Mouse (Mus musculus): ENCODE results near the gene Zrsr1. TPM values are rescaled to one million over a fixed set of nuclear protein-coding genes. Genes with fewer than 3 reads are reported as not detected.

Gene Zrsr1
- 4.8 TPM in 2 replicates for polyA plus RNA-seq (2014; fragmentation: Nextera tagmentation; extraction: Ambion mirVana)

DNA sequence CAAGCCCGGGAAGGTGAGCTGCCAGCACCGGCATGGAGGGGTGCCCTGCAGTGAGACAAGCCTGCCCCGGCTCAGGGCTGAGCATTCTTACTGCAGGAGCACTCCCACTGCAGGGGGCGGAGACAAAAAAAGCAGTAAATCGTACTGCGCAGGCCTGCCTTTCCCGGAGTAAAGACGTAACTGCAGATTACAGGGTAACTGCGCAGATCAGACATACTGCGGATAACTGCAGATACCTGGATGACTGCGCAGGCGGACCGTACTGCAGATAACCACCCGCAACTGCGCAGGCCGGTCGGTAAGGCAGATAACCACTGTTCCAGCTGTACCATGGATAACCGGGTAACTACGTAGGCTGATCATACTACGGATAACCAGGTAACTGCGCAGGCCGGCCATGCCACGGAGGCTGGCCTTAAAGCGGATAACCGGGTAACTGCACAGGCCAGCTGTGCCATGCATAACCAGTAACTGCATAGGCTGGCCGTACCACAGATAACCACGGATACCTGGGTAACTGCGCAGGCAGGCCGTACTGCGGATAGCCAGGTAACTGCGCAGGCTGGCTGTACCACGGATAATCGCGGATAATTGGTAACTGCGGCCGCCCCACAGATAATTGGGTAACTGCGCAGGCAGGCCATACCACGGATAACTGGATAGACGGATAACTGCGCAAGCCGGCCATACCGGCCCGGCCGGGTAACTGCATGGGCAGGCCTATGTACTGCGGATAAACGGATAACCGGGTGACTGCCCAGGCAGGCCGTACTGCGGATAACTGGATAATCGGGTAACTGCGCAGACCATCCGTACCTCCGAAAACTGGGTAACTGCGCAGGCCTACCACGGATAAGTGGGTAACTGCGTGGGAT, at the start of gene Zrsr1:
TSS of gene Zrsr1 (plus strand) at position 171 of the 875 bp plus-strand sequence.
- H3K36me3 ChIP-seq (replicated peaks; ENCODE audit: control insufficient read depth, insufficient read depth, low read depth, low read length), result no peaks in the 10 kb centered on the region; the same call in 1 of the 2 replicates
- 53% methylated on average over 56 of the region's 56 CpGs for whole genome bisulfite sequencing

DNA sequence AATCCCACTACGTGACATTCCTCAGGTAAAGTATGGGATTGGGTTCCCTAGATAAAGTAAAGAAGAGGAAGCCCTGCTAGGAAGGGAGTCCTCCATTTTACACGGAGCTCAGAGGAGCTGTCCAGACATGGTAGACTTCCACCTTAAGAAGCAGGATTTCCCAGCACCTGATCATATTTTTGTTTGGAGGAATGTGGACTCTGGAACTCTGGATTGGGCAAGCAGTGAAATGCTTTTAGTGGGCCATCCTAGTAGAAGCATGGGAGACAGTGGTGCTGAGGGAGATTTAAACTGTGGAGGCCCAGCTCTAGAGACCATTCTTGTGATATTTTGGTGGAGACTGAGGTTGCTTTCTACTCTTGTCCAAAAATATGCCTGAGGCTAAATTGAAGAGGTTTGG, 49.3 kb upstream of the Zrsr1 start:
- Histone ChIP-seq H3K9me3 (replicated peaks; ENCODE audit: control insufficient read depth, low read length) (no peaks in the 10 kb centered on the region), H3K27me3 (ENCODE audit: control insufficient read depth, insufficient read depth, low read length) (no peaks in the 10 kb centered on the region), H3K36me3 (replicated peaks; ENCODE audit: control insufficient read depth, insufficient read depth, low read depth, low read length) (no peaks in the 10 kb centered on the region), H3K4me2 (ENCODE audit: low read depth, low read length) (no peak overlapping the region), H3K4me3 (ENCODE audit: low read depth, low read length) (no peak overlapping the region), H3K27ac (replicated peaks; ENCODE audit: low read depth, low read length) (no peak overlapping the region), H3K9ac (replicated peaks; ENCODE audit: low read length) (no peak overlapping the region), H3K4me1 (ENCODE audit: control insufficient read depth, insufficient read depth, low read length) (no peaks in the 10 kb centered on the region)
- ATAC-seq (replicated peaks; ENCODE audit: insufficient number of reproducible peaks, low FRiP score, low TSS enrichment, low read depth) (no peak), DNase-seq (ENCODE audit: low spot score) (no peak)
- 83% methylated on average over 2 of the region's 2 CpGs for WGBS

More for the DNA sequence above, at the start of gene Zrsr1:
- no peaks in the 10 kb centered on the region for H3K27me3 ChIP-seq (ENCODE audit: control insufficient read depth, insufficient read depth, low read length)
- DNase-seq (ENCODE audit: low spot score), result peak; percentile 64
- peak within 1 kb of the TSS; percentile 60 for H3K9ac ChIP-seq (replicated peaks; ENCODE audit: low read length)
- H3K27ac ChIP-seq (replicated peaks; ENCODE audit: low read depth, low read length), result no peak within 1 kb of the TSS
- H3K4me1 ChIP-seq (ENCODE audit: control insufficient read depth, insufficient read depth, low read length), result no peaks in the 10 kb centered on the region
- H3K4me3 ChIP-seq (ENCODE audit: low read depth, low read length), result peak within 1 kb of the TSS; percentile 55
- peaks cover 2% of the 10 kb centered on the region; the same call in 1 of the 2 replicates for H3K9me3 ChIP-seq (replicated peaks; ENCODE audit: control insufficient read depth, low read length)
- ATAC-seq (replicated peaks; ENCODE audit: insufficient number of reproducible peaks, low FRiP score, low TSS enrichment, low read depth), result peak; percentile 70
- H3K4me2 ChIP-seq (ENCODE audit: low read depth, low read length), result peak within 1 kb of the TSS; percentile 69

DNA sequence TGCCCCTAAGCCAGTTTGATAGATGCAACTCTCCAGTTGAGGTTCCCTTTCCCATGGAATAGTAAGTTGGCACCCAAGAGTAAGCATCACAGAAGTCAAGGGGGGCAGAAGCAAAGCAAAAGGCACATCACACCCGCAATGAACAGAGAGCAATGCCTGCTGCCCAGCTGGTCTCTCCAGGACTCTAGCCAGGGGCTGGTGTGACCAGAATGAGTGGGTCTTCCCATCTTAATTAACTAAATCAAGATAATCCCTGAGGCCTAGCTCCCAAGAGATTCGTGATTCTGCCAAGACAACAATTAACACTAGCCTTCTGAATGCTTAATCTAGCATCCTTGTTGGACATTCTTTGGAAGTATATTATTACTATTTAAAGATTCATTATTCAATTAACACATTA, 48.2 kb upstream of the Zrsr1 start:
- Histone ChIP-seq H3K4me3 (ENCODE audit: low read depth, low read length) (no peak overlapping the region), H3K4me2 (ENCODE audit: low read depth, low read length) (no peak overlapping the region), H3K27me3 (ENCODE audit: control insufficient read depth, insufficient read depth, low read length) (no peaks in the 10 kb centered on the region), H3K36me3 (replicated peaks; ENCODE audit: control insufficient read depth, insufficient read depth, low read depth, low read length) (no peaks in the 10 kb centered on the region), H3K9ac (replicated peaks; ENCODE audit: low read length) (no peak overlapping the region), H3K9me3 (replicated peaks; ENCODE audit: control insufficient read depth, low read length) (no peaks in the 10 kb centered on the region), H3K4me1 (ENCODE audit: control insufficient read depth, insufficient read depth, low read length) (no peaks in the 10 kb centered on the region), H3K27ac (replicated peaks; ENCODE audit: low read depth, low read length) (no peak overlapping the region)
- ATAC-seq (replicated peaks; ENCODE audit: insufficient number of reproducible peaks, low FRiP score, low TSS enrichment, low read depth) (no peak), DNase-seq (ENCODE audit: low spot score) (no peak)
- 79% methylated on average over 2 of the region's 2 CpGs for WGBS

DNA sequence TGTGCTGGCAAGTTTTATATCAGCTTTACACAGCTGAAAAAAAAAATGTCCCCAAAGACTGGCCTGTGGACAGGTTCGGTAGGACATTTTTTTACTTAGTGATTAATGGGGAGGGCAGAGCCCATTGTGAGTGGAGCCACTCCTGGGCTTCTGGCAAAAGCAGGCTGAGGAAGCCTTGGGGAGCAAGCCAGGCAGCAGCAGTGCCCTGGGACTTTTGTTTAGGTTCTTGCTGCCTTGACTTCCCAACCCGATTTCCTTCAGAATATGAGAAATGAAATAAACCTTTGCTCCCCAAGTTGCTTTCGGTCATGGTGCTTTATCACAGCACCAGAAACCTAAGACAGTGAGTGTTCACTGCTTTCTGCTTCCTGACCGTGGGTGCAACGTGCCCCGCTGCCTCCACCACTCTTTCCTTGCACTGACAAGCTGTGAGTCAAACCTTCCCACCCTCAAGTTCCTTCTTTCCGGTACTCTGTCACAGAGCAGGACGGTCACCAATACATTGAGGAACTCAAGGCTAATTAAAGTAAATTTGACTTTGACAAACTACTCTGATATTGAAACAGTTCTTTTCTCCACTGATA, 43.1 kb upstream of the Zrsr1 start:
- Histone ChIP-seq H3K4me3 (ENCODE audit: low read depth, low read length) (no peak overlapping the region), H3K4me2 (ENCODE audit: low read depth, low read length) (no peak overlapping the region), H3K36me3 (replicated peaks; ENCODE audit: control insufficient read depth, insufficient read depth, low read depth, low read length) (no peaks in the 10 kb centered on the region), H3K4me1 (ENCODE audit: control insufficient read depth, insufficient read depth, low read length) (no peaks in the 10 kb centered on the region), H3K27ac (replicated peaks; ENCODE audit: low read depth, low read length) (no peak overlapping the region), H3K9me3 (replicated peaks; ENCODE audit: control insufficient read depth, low read length) (no peaks in the 10 kb centered on the region), H3K9ac (replicated peaks; ENCODE audit: low read length) (no peak overlapping the region), H3K27me3 (ENCODE audit: control insufficient read depth, insufficient read depth, low read length) (no peaks in the 10 kb centered on the region)
- DNase-seq (ENCODE audit: low spot score), result no peak
- ATAC-seq (replicated peaks; ENCODE audit: insufficient number of reproducible peaks, low FRiP score, low TSS enrichment, low read depth), result no peak
- 88% methylated on average over 8 of the region's 8 CpGs for WGBS

DNA sequence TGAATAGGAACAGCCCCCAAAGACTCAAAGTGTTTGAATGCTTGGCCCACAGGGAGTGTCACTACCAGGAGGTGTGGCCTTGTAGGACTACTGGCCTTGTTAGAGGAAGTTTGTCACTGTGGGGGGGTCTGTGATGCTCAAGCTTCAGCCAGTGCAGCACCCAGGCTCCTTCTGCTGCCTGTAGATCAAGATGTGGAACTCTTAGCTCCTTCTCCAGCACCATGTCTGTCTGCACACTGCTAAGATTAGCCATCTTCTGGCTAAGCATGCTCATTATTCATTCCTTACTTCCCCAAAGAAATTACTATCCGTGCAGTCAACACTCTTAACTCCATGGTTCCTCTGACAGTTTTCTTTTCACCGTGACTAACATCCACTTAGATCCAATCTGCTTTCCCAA, 41.7 kb upstream of the Zrsr1 start:
- no peaks in the 10 kb centered on the region for H3K9me3 ChIP-seq (replicated peaks; ENCODE audit: control insufficient read depth, low read length)
- no peak overlapping the region for H3K4me3 ChIP-seq (ENCODE audit: low read depth, low read length)
- no peak for ATAC-seq (replicated peaks; ENCODE audit: insufficient number of reproducible peaks, low FRiP score, low TSS enrichment, low read depth)
- H3K36me3 ChIP-seq (replicated peaks; ENCODE audit: control insufficient read depth, insufficient read depth, low read depth, low read length), result no peaks in the 10 kb centered on the region
- H3K9ac ChIP-seq (replicated peaks; ENCODE audit: low read length), result no peak overlapping the region
- H3K27me3 ChIP-seq (ENCODE audit: control insufficient read depth, insufficient read depth, low read length), result no peaks in the 10 kb centered on the region
- no peak for DNase-seq (ENCODE audit: low spot score)
- no peak overlapping the region for H3K4me2 ChIP-seq (ENCODE audit: low read depth, low read length)
- no peak overlapping the region for H3K27ac ChIP-seq (replicated peaks; ENCODE audit: low read depth, low read length)
- no peaks in the 10 kb centered on the region for H3K4me1 ChIP-seq (ENCODE audit: control insufficient read depth, insufficient read depth, low read length)
- 84% methylated on average over 2 of the region's 2 CpGs for WGBS

DNA sequence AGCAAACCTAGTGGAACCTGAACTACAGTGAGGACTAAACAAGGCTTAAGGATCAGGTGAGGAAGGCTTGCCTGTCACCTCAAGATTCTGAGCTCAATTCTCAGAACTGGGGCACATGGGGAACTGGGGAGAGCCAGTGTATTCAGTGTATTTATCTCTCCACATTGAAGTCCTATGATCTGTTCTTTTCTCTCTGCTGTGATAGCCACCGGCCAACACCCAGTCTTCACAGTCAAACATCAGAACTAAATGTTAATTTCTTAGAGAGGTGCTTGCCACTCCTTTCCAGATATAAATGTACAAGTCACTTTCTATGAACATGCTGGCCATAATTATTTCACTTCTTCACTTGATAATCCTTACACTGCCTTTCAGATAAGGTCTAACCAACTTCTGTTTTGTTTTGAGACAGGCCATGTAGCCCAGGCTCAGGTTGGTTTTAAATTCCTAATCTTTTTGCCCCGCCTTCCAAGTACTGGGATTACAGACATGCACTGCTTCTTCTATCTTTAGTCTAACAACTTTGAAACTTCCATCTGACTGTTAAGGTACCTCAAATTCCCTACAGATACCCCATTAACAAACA, 40.4 kb upstream of the Zrsr1 start:
- Histone ChIP-seq H3K9me3 (replicated peaks; ENCODE audit: control insufficient read depth, low read length) (no peaks in the 10 kb centered on the region), H3K4me2 (ENCODE audit: low read depth, low read length) (no peak overlapping the region), H3K4me3 (ENCODE audit: low read depth, low read length) (no peak overlapping the region), H3K27ac (replicated peaks; ENCODE audit: low read depth, low read length) (no peak overlapping the region), H3K4me1 (ENCODE audit: control insufficient read depth, insufficient read depth, low read length) (no peaks in the 10 kb centered on the region), H3K9ac (replicated peaks; ENCODE audit: low read length) (no peak overlapping the region), H3K27me3 (ENCODE audit: control insufficient read depth, insufficient read depth, low read length) (no peaks in the 10 kb centered on the region), H3K36me3 (replicated peaks; ENCODE audit: control insufficient read depth, insufficient read depth, low read depth, low read length) (no peaks in the 10 kb centered on the region)
- ATAC-seq (replicated peaks; ENCODE audit: insufficient number of reproducible peaks, low FRiP score, low TSS enrichment, low read depth) (no peak), DNase-seq (ENCODE audit: low spot score) (no peak)
- 91% methylated on average over 2 of the region's 2 CpGs for WGBS

GRCm38 (mm10) chr11:22932167-22932566, 39.6 kb upstream of the Zrsr1 start:
- Histone ChIP-seq H3K9me3 (replicated peaks; ENCODE audit: control insufficient read depth, low read length) (no peaks in the 10 kb centered on the region), H3K27me3 (ENCODE audit: control insufficient read depth, insufficient read depth, low read length) (no peaks in the 10 kb centered on the region), H3K4me3 (ENCODE audit: low read depth, low read length) (no peak overlapping the region), H3K27ac (replicated peaks; ENCODE audit: low read depth, low read length) (no peak overlapping the region), H3K9ac (replicated peaks; ENCODE audit: low read length) (no peak overlapping the region), H3K4me2 (ENCODE audit: low read depth, low read length) (no peak overlapping the region), H3K36me3 (replicated peaks; ENCODE audit: control insufficient read depth, insufficient read depth, low read depth, low read length) (no peaks in the 10 kb centered on the region), H3K4me1 (ENCODE audit: control insufficient read depth, insufficient read depth, low read length) (no peaks in the 10 kb centered on the region)
- DNase-seq (ENCODE audit: low spot score), result no peak
- no peak for ATAC-seq (replicated peaks; ENCODE audit: insufficient number of reproducible peaks, low FRiP score, low TSS enrichment, low read depth)
